Mouse (Mus musculus) lung, postnatal 0 days (tissue): Measurements from ENCODE around the gene Fam19a3. TPM values are rescaled to one million over a fixed set of nuclear protein-coding genes. Genes with fewer than 3 reads are reported as not detected.

Source experiments
- ATAC-seq: fragments of 200-750 bp; cut with Nextera tagmentation; 2 replicates; pipeline ENCODE4 v1.8.0; 2017; ENCODE audit warnings: moderate library complexity
- DNase-seq: peaks from one replicate; pipeline ENCODE4 v3.0.0-alpha.2; 2016; ENCODE audit warnings: low spot score
- H3K27ac ChIP-seq: fragments of 300-500 bp; sonication (generic); 2 replicates; pipeline ENCODE4 v1.5.1; 2014; ENCODE audit warnings: antibody characterized with exemption, mild to moderate bottlenecking, low read length, mixed read lengths
- H3K27me3 ChIP-seq: fragments of 300-500 bp; sonication (generic); replicated peaks from 2 replicates; pipeline ENCODE4 v1.6.1; 2014; ENCODE audit warnings: low read length, mixed read lengths; ENCODE audit not compliant: insufficient read depth
- H3K36me3 ChIP-seq: fragments of 300-500 bp; sonication (generic); 2 replicates; pipeline ENCODE4 v1.6.1; 2014; ENCODE audit warnings: low read length, mixed read lengths; ENCODE audit not compliant: insufficient read depth
- H3K4me1 ChIP-seq: fragments of 300-500 bp; sonication (generic); 2 replicates; pipeline ENCODE4 v1.6.1; 2014; ENCODE audit warnings: antibody characterized with exemption, low read depth, low read length, mixed read lengths; ENCODE audit not compliant: insufficient read depth
- H3K4me2 ChIP-seq: fragments of 300-500 bp; sonication (generic); replicated peaks from 2 replicates; pipeline ENCODE4 v1.6.1; 2014; ENCODE audit warnings: low read depth, mild to moderate bottlenecking, low read length, moderate library complexity, mixed read lengths
- H3K4me3 ChIP-seq: fragments of 300-500 bp; sonication (generic); 2 replicates; pipeline ENCODE4 v1.5.1; 2014; ENCODE audit warnings: low read depth, low read length
- H3K9ac ChIP-seq: fragments of 300-500 bp; sonication (generic); replicated peaks from 2 replicates; pipeline ENCODE4 v1.6.1; 2014; ENCODE audit warnings: low read depth, mild to moderate bottlenecking
- H3K9me3 ChIP-seq: fragments of 300-500 bp; sonication (generic); 2 replicates; pipeline ENCODE4 v1.6.1; 2016; ENCODE audit warnings: low read length, mixed read lengths
- CTCF ChIP-seq: IDR thresholded peaks from 2 replicates; pipeline ENCODE4 v1.5.1; 2016; ENCODE audit warnings: antibody characterized with exemption, mild to moderate bottlenecking
- EP300 ChIP-seq: IDR thresholded peaks from 2 replicates; pipeline ENCODE4 v1.6.1; 2016; ENCODE audit warnings: antibody characterized with exemption, mild to moderate bottlenecking, control low read depth
- WGBS: fragments of 180-500 bp; shearing (Covaris S2); extraction: QIAGEN DNeasy Blood & Tissue Kit; methylation state at CpG from one replicate; pipeline ENCODE4 v1.1.7; 2014; 5-methylcytosine and 5-hydroxymethylcytosine counted together
- polyA plus RNA-seq: library from polyadenylated mRNA; unstranded; fragments of >200 nt; fragmentation: Nextera tagmentation; extraction: Ambion mirVana; gene quantifications from 2 replicates; pipeline ENCODE4 v1.2.1, GENCODE M21; 2015

The Fam19a3 gene
- polyA plus RNA-seq, 1 experiment from 2014 or later: 0.02 TPM

- peak; percentile 91 for ATAC-seq
- Histone ChIP-seq H3K4me1 (peaks cover 27% of the 10 kb centered on the region), H3K4me2 (0 out of 2 replicates have a peak overlapping the region, but pooled peaks have one; percentile 6), H3K36me3 (peaks cover 27% of the 10 kb centered on the region; the same call in 1 of the 2 replicates), H3K4me3 (no peak overlapping the region), H3K27me3 (no peaks in the 10 kb centered on the region), H3K9me3 (no peaks in the 10 kb centered on the region), H3K9ac (no peak overlapping the region), H3K27ac (peak overlapping the region; percentile 64)
- DNase-seq: peak; percentile 97
- peak; percentile 85 for TF ChIP-seq EP300
- no peak for TF ChIP-seq CTCF
- 34% methylated on average over 20 of the region's 20 CpGs for WGBS
Measured at GRCm38 (mm10) chr3:104793871-104794828, 12.5 kb upstream of the Fam19a3 start.

GRCm38 (mm10) chr3:104792360-104793270, 11.0 kb upstream of the Fam19a3 start:
- Histone ChIP-seq H3K27ac (no peak overlapping the region), H3K4me3 (no peak overlapping the region), H3K9me3 (no peaks in the 10 kb centered on the region), H3K4me2 (no peak overlapping the region), H3K9ac (no peak overlapping the region), H3K27me3 (no peaks in the 10 kb centered on the region), H3K4me1 (peaks cover 27% of the 10 kb centered on the region), H3K36me3 (peaks cover 27% of the 10 kb centered on the region; the same call in 1 of the 2 replicates)
- no peak for ATAC-seq
- no peak for DNase-seq
- TF ChIP-seq CTCF (no peak), EP300 (no peak)
- 55% methylated on average over 15 of the region's 15 CpGs for WGBS

- DNase-seq (no peak), ATAC-seq (no peak)
- no peak overlapping the region for H3K4me3 ChIP-seq
- no peaks in the 10 kb centered on the region for H3K9me3 ChIP-seq
- peaks cover 27% of the 10 kb centered on the region for H3K4me1 ChIP-seq
- peak overlapping the region; percentile 66 for H3K4me2 ChIP-seq
- H3K27me3 ChIP-seq: no peaks in the 10 kb centered on the region
- no peak overlapping the region for H3K9ac ChIP-seq
- H3K27ac ChIP-seq: 0 out of 2 replicates have a peak overlapping the region, but pooled peaks have one; percentile 88
- peaks cover 25% of the 10 kb centered on the region; the same call in 1 of the 2 replicates for H3K36me3 ChIP-seq
- WGBS: 85% methylated on average over 8 of the region's 8 CpGs
- no peak for TF ChIP-seq EP300
- TF ChIP-seq CTCF: no peak
Measured at GRCm38 (mm10) chr3:104791671-104792070, 10.0 kb upstream of the Fam19a3 start.

- Histone ChIP-seq H3K4me2 (peak overlapping the region; percentile 66), H3K36me3 (peaks cover 22% of the 10 kb centered on the region; the same call in 1 of the 2 replicates), H3K9ac (peak overlapping the region; percentile 71), H3K9me3 (no peaks in the 10 kb centered on the region), H3K4me3 (peak overlapping the region; percentile 62), H3K4me1 (peaks cover 27% of the 10 kb centered on the region), H3K27me3 (no peaks in the 10 kb centered on the region), H3K27ac (peak overlapping the region; percentile 88)
- WGBS: 33% methylated on average over 3 of the region's 4 CpGs
- no peak for ATAC-seq
- DNase-seq: no peak
- TF ChIP-seq CTCF (no peak), EP300 (no peak)
Measured at GRCm38 (mm10) chr3:104791017-104791416, 9.4 kb upstream of the Fam19a3 start.

- no peak; the same call in 1 of the 2 replicates for ATAC-seq
- WGBS: 13% methylated on average over 6 of the region's 6 CpGs
Measured at GRCm38 (mm10) chr3:104790401-104790937, 8.8 kb upstream of the Fam19a3 start.

More at GRCm38 (mm10) chr3:104790401-104790937, 8.8 kb upstream of the Fam19a3 start:
- peaks cover 27% of the 10 kb centered on the region for H3K4me1 ChIP-seq
- DNase-seq: peak; percentile 73
- peak overlapping the region; percentile 66 for H3K4me2 ChIP-seq
- peak overlapping the region; percentile 71 for H3K9ac ChIP-seq
- H3K36me3 ChIP-seq: peaks cover 17% of the 10 kb centered on the region; the same call in 1 of the 2 replicates
- no peaks in the 10 kb centered on the region for H3K9me3 ChIP-seq
- H3K27me3 ChIP-seq: no peaks in the 10 kb centered on the region
- TF ChIP-seq EP300 (0 out of 2 replicates have a peak, but pooled peaks have one; percentile 24), CTCF (no peak)
- H3K4me3 ChIP-seq: peak overlapping the region; percentile 62
- H3K27ac ChIP-seq: peak overlapping the region; percentile 88
